Mouse (Mus musculus) liver, embryonic 14.5 days (tissue): Measurements from ENCODE around the gene Hectd4.

Experiments used
- CTCF ChIP-seq: IDR thresholded peaks from 2 replicates; pipeline ENCODE4 v1.5.1; 2016; ENCODE audit warnings: antibody characterized with exemption, low read depth, control low read depth
- EP300 ChIP-seq: IDR thresholded peaks from 2 replicates; pipeline ENCODE4 v1.6.1; 2016; ENCODE audit warnings: antibody characterized with exemption, low read depth

DNA sequence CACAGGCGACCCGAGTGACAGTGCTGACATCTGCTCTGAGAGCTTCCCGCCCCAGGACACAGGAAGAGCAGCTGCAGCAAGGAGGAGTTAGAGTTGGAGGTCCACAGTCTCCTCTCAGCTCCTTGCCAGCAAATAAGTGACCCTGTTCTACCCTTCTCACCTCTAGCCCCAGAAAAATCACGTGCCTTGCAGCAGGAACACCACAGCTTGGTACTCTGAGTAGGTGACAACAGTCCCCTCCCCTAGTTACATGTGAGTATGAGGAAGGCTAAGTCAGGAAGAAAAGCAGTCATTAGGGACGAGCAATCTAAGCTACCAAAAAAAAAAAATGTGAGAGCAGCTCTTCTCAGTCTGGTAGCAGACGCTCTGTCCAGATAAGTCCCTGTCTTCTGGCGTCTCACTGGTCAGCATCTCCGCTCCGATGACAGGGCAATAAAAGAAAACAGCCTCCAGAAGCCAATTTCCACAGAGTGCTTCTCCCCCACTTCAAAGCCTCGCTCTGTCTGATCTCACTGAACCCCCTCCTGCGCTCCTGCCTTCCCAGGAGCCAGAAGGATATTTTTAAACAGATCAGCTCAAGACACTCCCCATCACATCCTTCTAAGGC lies 35.0 kb upstream of the Hectd4 start:
- TF ChIP-seq CTCF (no peak), EP300 (no peak)
